Mouse (Mus musculus) lung, adult 2 months (tissue): ENCODE measurements around the gene Noa1.

ENCODE experiments used
- CTCF ChIP-seq: fragments of 200-500 bp; IDR thresholded peaks from 2 replicates; pipeline ENCODE4 v1.5.1; 2011; ENCODE audit warnings: mild to moderate bottlenecking, low read length, control low read depth; ENCODE audit not compliant: insufficient read depth
- POLR2A ChIP-seq: fragments of 200-500 bp; IDR thresholded peaks from 2 replicates; pipeline ENCODE4 v1.6.1; 2011; ENCODE audit warnings: low read depth, mild to moderate bottlenecking, control low read depth, low read length, borderline replicate concordance; ENCODE audit errors: extremely low read depth

DNA sequence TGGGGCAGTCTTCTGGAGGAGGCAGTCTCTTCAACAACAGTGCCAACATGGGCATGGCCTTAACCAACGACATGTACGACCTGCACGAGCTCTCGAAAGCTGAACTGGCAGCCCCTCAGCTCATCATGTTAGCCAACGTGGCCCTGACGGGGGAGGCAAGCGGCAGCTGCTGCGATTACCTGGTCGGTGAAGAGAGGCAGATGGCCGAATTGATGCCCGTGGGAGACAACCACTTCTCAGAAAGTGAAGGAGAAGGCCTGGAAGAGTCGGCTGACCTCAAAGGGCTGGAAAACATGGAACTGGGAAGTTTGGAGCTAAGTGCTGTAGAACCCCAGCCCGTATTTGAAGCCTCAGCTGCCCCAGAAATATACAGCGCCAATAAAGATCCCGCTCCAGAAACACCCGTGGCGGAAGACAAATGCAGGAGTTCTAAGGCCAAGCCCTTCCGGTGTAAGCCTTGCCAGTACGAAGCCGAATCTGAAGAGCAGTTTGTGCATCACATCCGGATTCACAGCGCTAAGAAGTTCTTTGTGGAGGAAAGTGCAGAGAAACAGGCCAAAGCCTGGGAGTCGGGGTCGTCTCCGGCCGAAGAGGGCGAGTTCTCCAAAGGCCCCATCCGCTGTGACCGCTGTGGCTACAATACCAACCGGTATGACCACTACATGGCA lies 41.8 kb downstream of the Noa1 start:
- TF ChIP-seq CTCF = no peak
- no peak for TF ChIP-seq POLR2A
